Mouse (Mus musculus) cerebellum, adult 2 months (tissue): Measurements from ENCODE around the gene Chrna4.

Experiments used
- CTCF ChIP-seq: fragments of 200-500 bp; IDR thresholded peaks from 2 replicates; pipeline ENCODE4 v1.5.1; 2011; ENCODE audit warnings: low read depth, mild to moderate bottlenecking, control low read depth, low read length, moderate library complexity, borderline replicate concordance; ENCODE audit not compliant: insufficient read depth
- POLR2A ChIP-seq: fragments of 200-500 bp; IDR thresholded peaks from 2 replicates; pipeline ENCODE4 v1.6.1; 2011; ENCODE audit warnings: low read length, control low read depth, borderline replicate concordance; ENCODE audit not compliant: insufficient read depth

- TF ChIP-seq CTCF (no peak), POLR2A (no peak)
Measured at GRCm38 (mm10) chr2:180981133-180981532, 62.2 kb downstream of the Chrna4 start.
